Mouse (Mus musculus) heart, adult 9 months (tissue): Measurements from ENCODE around the gene Zbtb7b.

Source experiments
- DNase-seq, 2 experiments: peaks; one replicate each; pipeline ENCODE4 v3.0.0; 2022; ENCODE audit warnings: low spot score in 2 of 2

Zbtb7b gene

GRCm38 (mm10) chr3:89390111-89390515, 4.5 kb downstream of the Zbtb7b start:
- peak; percentile 63 to 69 for DNase-seq

- peak in 1 of 2 experiments; percentile 47 for DNase-seq
Observed at GRCm38 (mm10) chr3:89388901-89389740, 5.5 kb downstream of the Zbtb7b start.

GRCm38 (mm10) chr3:89388134-89388881, 6.3 kb downstream of the Zbtb7b start:
- peak; percentile 65 to 71 for DNase-seq

- peak; percentile 40 to 52 for DNase-seq
Observed at GRCm38 (mm10) chr3:89387632-89388031, 6.9 kb downstream of the Zbtb7b start.

GRCm38 (mm10) chr3:89386438-89387420, 7.8 kb downstream of the Zbtb7b start:
- no peak for DNase-seq

- no peak for DNase-seq
Observed at GRCm38 (mm10) chr3:89385451-89385850, 9.1 kb downstream of the Zbtb7b start.

GRCm38 (mm10) chr3:89384331-89385076, 10.1 kb downstream of the Zbtb7b start:
- no peak for DNase-seq

- DNase-seq = no peak
Observed at GRCm38 (mm10) chr3:89383651-89384255, 10.8 kb downstream of the Zbtb7b start.

- DNase-seq = no peak
Observed at GRCm38 (mm10) chr3:89382950-89383349, 11.6 kb downstream of the Zbtb7b start.

- no peak for DNase-seq
Observed at GRCm38 (mm10) chr3:89382033-89382882, 12.3 kb downstream of the Zbtb7b start.

- DNase-seq = no peak
Observed at GRCm38 (mm10) chr3:89381233-89381632, 13.3 kb downstream of the Zbtb7b start.

- DNase-seq = no peak
Observed at GRCm38 (mm10) chr3:89380711-89381110, 13.9 kb downstream of the Zbtb7b start.

- DNase-seq = no peak
Observed at GRCm38 (mm10) chr3:89380291-89380690, 14.3 kb downstream of the Zbtb7b start.

GRCm38 (mm10) chr3:89379388-89380131, 15.0 kb downstream of the Zbtb7b start:
- DNase-seq = no peak

- peak; percentile 72 to 81 for DNase-seq
Observed at GRCm38 (mm10) chr3:89378394-89379067, 16.0 kb downstream of the Zbtb7b start.

GRCm38 (mm10) chr3:89377831-89378230, 16.7 kb downstream of the Zbtb7b start:
- DNase-seq = no peak

- no peak for DNase-seq
Observed at GRCm38 (mm10) chr3:89373581-89374231, 20.9 kb downstream of the Zbtb7b start.

GRCm38 (mm10) chr3:89367338-89367737, 27.2 kb downstream of the Zbtb7b start:
- no peak for DNase-seq
